Mouse (Mus musculus): ENCODE results near the gene Iqcf6. TPM values are rescaled to one million over a fixed set of nuclear protein-coding genes. Genes with fewer than 3 reads are reported as not detected.

The Iqcf6 gene
- total RNA-seq, 2 experiments from 2014 or later: not detected

- DNase-seq (ENCODE audit: extremely low spot score in 1 of 2, low spot score in 2 of 2): no peak
- intact Hi-C loops (cut with DNase I): no loop called here
Measured at GRCm38 (mm10) chr9:106647226-106647625, 20.8 kb downstream of the Iqcf6 start.

GRCm38 (mm10) chr9:106652720-106653119, 26.3 kb downstream of the Iqcf6 start:
- no peak for DNase-seq (ENCODE audit: extremely low spot score in 1 of 2, low spot score in 2 of 2)

GRCm38 (mm10) chr9:106655884-106656720, 29.7 kb downstream of the Iqcf6 start, which contains the start of gene Grm2:
Gene Grm2 (minus strand): TSS chr9:106656082.
- peak in 1 of 2 experiments; percentile 76 for DNase-seq (ENCODE audit: extremely low spot score in 1 of 2, low spot score in 2 of 2)
- intact Hi-C loops (cut with DNase I): no loop called here

More at GRCm38 (mm10) chr9:106652720-106653119, 26.3 kb downstream of the Iqcf6 start:
- intact Hi-C loops (cut with DNase I): no loop called here

- intact Hi-C loops (cut with DNase I): no loop called here
Measured at GRCm38 (mm10) chr9:106656820-106657219, 30.4 kb downstream of the Iqcf6 start.

GRCm38 (mm10) chr9:106657592-106657991, 31.2 kb downstream of the Iqcf6 start:
- no peak for DNase-seq (ENCODE audit: extremely low spot score in 1 of 2, low spot score in 2 of 2)
- intact Hi-C loops (cut with DNase I): no loop called here

More at GRCm38 (mm10) chr9:106656820-106657219, 30.4 kb downstream of the Iqcf6 start:
- no peak for DNase-seq (ENCODE audit: extremely low spot score in 1 of 2, low spot score in 2 of 2)

- DNase-seq (ENCODE audit: extremely low spot score in 1 of 2, low spot score in 2 of 2): no peak
- intact Hi-C loops (cut with DNase I): no loop called here
Measured at GRCm38 (mm10) chr9:106659441-106659840, 33.1 kb downstream of the Iqcf6 start.

GRCm38 (mm10) chr9:106659935-106660334, 33.6 kb downstream of the Iqcf6 start:
- no peak for DNase-seq (ENCODE audit: extremely low spot score in 1 of 2, low spot score in 2 of 2)
- intact Hi-C loops (cut with DNase I): no loop called here

GRCm38 (mm10) chr9:106663200-106663599, 36.8 kb downstream of the Iqcf6 start:
- DNase-seq (ENCODE audit: extremely low spot score in 1 of 2, low spot score in 2 of 2): no peak
- intact Hi-C loops (cut with DNase I): no loop called here

GRCm38 (mm10) chr9:106664433-106664832, 38.1 kb downstream of the Iqcf6 start:
- intact Hi-C loops (cut with DNase I): no loop called here

GRCm38 (mm10) chr9:106664856-106665255, 38.5 kb downstream of the Iqcf6 start:
- intact Hi-C loops (cut with DNase I): no loop called here
- DNase-seq (ENCODE audit: extremely low spot score in 1 of 2, low spot score in 2 of 2): no peak

More at GRCm38 (mm10) chr9:106664433-106664832, 38.1 kb downstream of the Iqcf6 start:
- DNase-seq (ENCODE audit: extremely low spot score in 1 of 2, low spot score in 2 of 2): peak; percentile 65 to 81

- intact Hi-C loops (cut with DNase I): loop anchor here (5.0 kb wide), 1 partner anchor 148 kb away; the partner anchor contains the start of gene Dcaf1
- DNase-seq (ENCODE audit: extremely low spot score in 1 of 2, low spot score in 2 of 2): no peak
Measured at GRCm38 (mm10) chr9:106673860-106674259, 47.5 kb downstream of the Iqcf6 start.

GRCm38 (mm10) chr9:106675480-106675879, 49.1 kb downstream of the Iqcf6 start:
- intact Hi-C loops (cut with DNase I): no loop called here
- peak; percentile 75 to 80 for DNase-seq (ENCODE audit: extremely low spot score in 1 of 2, low spot score in 2 of 2)

GRCm38 (mm10) chr9:106675965-106676364, 49.6 kb downstream of the Iqcf6 start:
- intact Hi-C loops (cut with DNase I): no loop called here
- DNase-seq (ENCODE audit: extremely low spot score in 1 of 2, low spot score in 2 of 2): peak in 1 of 2 experiments; percentile 36

GRCm38 (mm10) chr9:106676571-106676970, 50.2 kb downstream of the Iqcf6 start:
- intact Hi-C loops (cut with DNase I): no loop called here
- DNase-seq (ENCODE audit: extremely low spot score in 1 of 2, low spot score in 2 of 2): no peak

Other genes starting within 250 kb of the Iqcf6 start
- 100 to 1,000 TPM; 378 to 397 TPM for gene Rpl29, start 197.1 kb upstream of the Iqcf6 start, total RNA-seq (2021)
- 1 to 10 TPM; 9.2 to 9.3 TPM for gene Acy1, start 188.3 kb upstream of the Iqcf6 start, total RNA-seq (2021)
- 10 to 100 TPM in 1 of 2 experiments, 1 to 10 TPM in 1; 9.7 to 10.3 TPM for gene Abhd14b, start 179.1 kb upstream of the Iqcf6 start, total RNA-seq (2021)
- 10 to 100 TPM; 55.7 to 59.6 TPM for gene Abhd14a, start 178.9 kb upstream of the Iqcf6 start, total RNA-seq (2021)
- 100 to 1,000 TPM; 222 to 242 TPM for gene Pcbp4, start 173.3 kb upstream of the Iqcf6 start, total RNA-seq (2021)
- gene Gpr62, start 160.6 kb upstream of the Iqcf6 start, total RNA-seq (2021): 1 to 10 TPM; 2.2 to 2.8 TPM
- 10 to 100 TPM; 37.3 to 37.7 TPM for gene Rrp9, start 150.6 kb upstream of the Iqcf6 start, total RNA-seq (2021)
- 1 to 10 TPM; 2.5 to 3.2 TPM for gene Parp3, start 149.6 kb upstream of the Iqcf6 start, total RNA-seq (2021)
- gene Iqcf1, start 126.6 kb upstream of the Iqcf6 start, total RNA-seq (2021): not detected
- 1 to 10 TPM in 1 of 2 experiments, under 1 TPM in 1; 0.92 to 1.2 TPM for gene Iqcf5, start 112.0 kb upstream of the Iqcf6 start, total RNA-seq (2021)
- not detected for gene Iqcf3, start 65.0 kb upstream of the Iqcf6 start, total RNA-seq (2021)
- gene Iqcf4, start 55.6 kb upstream of the Iqcf6 start, total RNA-seq (2021): not detected
- 10 to 100 TPM; 54.5 to 58.8 TPM for gene Grm2, start 29.5 kb downstream of the Iqcf6 start, total RNA-seq (2021)
- gene Tex264, start 59.3 kb downstream of the Iqcf6 start, total RNA-seq (2021): 100 to 1,000 TPM in 1 of 2 experiments, 10 to 100 TPM in 1; 90.9 to 104 TPM
- gene Rad54l2, start 162.6 kb downstream of the Iqcf6 start, total RNA-seq (2021): 10 to 100 TPM; 21.7 to 21.8 TPM
- 10 to 100 TPM; 18.7 to 22.6 TPM for gene Dcaf1, start 195.3 kb downstream of the Iqcf6 start, total RNA-seq (2021)

Measured in left cerebral cortex, postnatal 10 days (tissue).